Mouse (Mus musculus) olfactory bulb, adult 2 months (tissue): ENCODE results near the gene Ryk.

Experiments
- CTCF ChIP-seq: fragments of 200-500 bp; IDR thresholded peaks from 2 replicates; pipeline ENCODE4 v1.5.1; 2012; ENCODE audit warnings: low read depth, mild to moderate bottlenecking, low read length, moderate library complexity; ENCODE audit not compliant: insufficient read depth
- POLR2A ChIP-seq: fragments of 200-500 bp; IDR thresholded peaks from 2 replicates; pipeline ENCODE4 v1.6.1; 2012; ENCODE audit warnings: mild to moderate bottlenecking, low read depth, low read length, moderate library complexity; ENCODE audit not compliant: insufficient read depth

DNA sequence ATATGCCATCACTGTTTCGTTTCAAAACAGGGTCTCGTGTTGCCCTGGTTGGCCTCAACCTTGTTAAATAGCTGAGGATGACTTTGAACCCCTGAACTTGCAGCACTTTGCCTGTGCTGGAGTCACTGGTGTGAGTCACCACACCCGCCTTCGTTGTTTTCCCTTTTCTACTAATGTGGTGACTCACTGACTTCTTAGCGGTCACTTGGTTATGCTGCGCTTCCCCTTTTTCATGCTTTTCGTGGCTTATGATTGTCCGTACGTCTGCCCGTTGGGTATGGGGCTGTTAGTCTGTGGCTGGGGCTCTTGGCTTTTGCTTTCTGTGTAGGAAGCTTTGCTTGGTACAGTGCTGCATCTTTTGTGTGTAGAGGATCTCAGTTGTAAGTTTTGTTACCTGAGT is 25.2 kb downstream of the Ryk start:
- TF ChIP-seq POLR2A (no peak), CTCF (no peak)
